16 mouse cellular contexts compared by ENCODE assay signal in the genomic region with DNA sequence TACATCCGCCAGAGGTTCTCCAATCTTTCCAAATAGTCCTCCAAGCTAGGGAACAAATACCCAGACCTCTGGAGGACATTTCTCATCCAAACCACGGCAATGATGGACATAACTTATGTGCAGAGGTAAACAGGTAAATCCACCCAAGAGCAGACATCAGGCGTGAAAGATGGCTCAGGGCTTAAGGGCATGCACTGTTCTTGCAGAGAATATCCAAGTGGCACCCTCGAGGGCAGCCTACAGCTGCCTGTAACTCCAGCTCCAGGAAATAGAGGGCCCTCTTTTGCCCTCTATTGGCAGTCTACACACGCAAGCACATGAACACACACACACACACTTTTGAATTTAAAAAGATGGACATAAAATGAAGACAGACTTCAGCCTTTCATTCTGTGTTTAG.
"Had no signal": no experiment of that assay in that cellular context is flagged by ENCODE, and none has a peak within 500 bp of the region (broad histone marks: within the 10 kb centered on the region; RNA-seq: fewer than 3 reads in every experiment).

No protein-coding gene starts in this region.

- H3K9ac ChIP-seq: neural tube, embryonic 13.5 days; neural tube, embryonic 15.5 days; stomach, embryonic 15.5 days had no signal

- DNase-seq: retina, postnatal 1 day; right cerebral cortex, adult 18-20 months; right cerebral cortex, postnatal 14 days; right cerebral cortex, postnatal 25 days; right cerebral cortex, postnatal 4 days; spleen, adult 18-20 months; thymus, adult 18-20 months; thymus, adult 2 months; thymus, postnatal 14 days; thymus, postnatal 25 days; thymus, postnatal 36 days; thymus, postnatal 4 days had no signal

- H3K4me3 ChIP-seq: neural tube, embryonic 13.5 days; neural tube, embryonic 15.5 days; stomach, embryonic 15.5 days had no signal

- H3K9me3 ChIP-seq: neural tube, embryonic 13.5 days; neural tube, embryonic 15.5 days; stomach, embryonic 15.5 days had no signal

- H3K27me3 ChIP-seq: neural tube, embryonic 13.5 days; neural tube, embryonic 15.5 days; stomach, embryonic 15.5 days had no signal

- H3K4me2 ChIP-seq: neural tube, embryonic 13.5 days; neural tube, embryonic 15.5 days; stomach, embryonic 15.5 days had no signal

- H3K36me3 ChIP-seq: neural tube, embryonic 13.5 days; neural tube, embryonic 15.5 days; stomach, embryonic 15.5 days had no signal

- H3K4me1 ChIP-seq: stomach, embryonic 15.5 days had no signal

- H3K27ac ChIP-seq: neural tube, embryonic 13.5 days; neural tube, embryonic 15.5 days; stomach, embryonic 15.5 days; stomach, postnatal 0 days had no signal
